Mouse (Mus musculus) midbrain, postnatal 0 days (tissue): Measurements from ENCODE around the gene Tmprss11a. TPM values are rescaled to one million over a fixed set of nuclear protein-coding genes. Genes with fewer than 3 reads are reported as not detected.

Experiments used
- ATAC-seq: fragments of 200-750 bp; cut with Nextera tagmentation; 2 replicates; pipeline ENCODE4 v1.8.0; 2017; ENCODE audit warnings: moderate number of reproducible peaks, mild to moderate bottlenecking, moderate TSS enrichment, moderate library complexity; ENCODE audit not compliant: low FRiP score
- DNase-seq: peaks from one replicate; pipeline ENCODE4 v3.0.0-alpha.2; 2015; ENCODE audit warnings: low spot score
- H3K27ac ChIP-seq: fragments of 300-500 bp; sonication (generic); 2 replicates; pipeline ENCODE4 v1.5.1; 2014; ENCODE audit warnings: low read depth, mild to moderate bottlenecking, low read length, mixed read lengths
- H3K27me3 ChIP-seq: fragments of 300-500 bp; sonication (generic); 2 replicates; pipeline ENCODE4 v1.6.1; 2014; ENCODE audit warnings: low read length, control low read depth, mixed read lengths; ENCODE audit not compliant: insufficient read depth
- H3K36me3 ChIP-seq: fragments of 300-500 bp; sonication (generic); 2 replicates; pipeline ENCODE4 v1.6.1; 2014; ENCODE audit warnings: low read length, control low read depth, mixed read lengths; ENCODE audit not compliant: insufficient read depth
- H3K4me1 ChIP-seq: fragments of 300-500 bp; sonication (generic); 2 replicates; pipeline ENCODE4 v1.6.1; 2014; ENCODE audit warnings: mild to moderate bottlenecking, control low read depth, antibody characterized with exemption, low read length, mixed read lengths; ENCODE audit not compliant: insufficient read depth
- H3K4me2 ChIP-seq: fragments of 300-500 bp; sonication (generic); 2 replicates; pipeline ENCODE4 v1.6.1; 2014; ENCODE audit warnings: low read depth, mild to moderate bottlenecking, low read length, mixed read lengths; ENCODE audit not compliant: poor library complexity, severe bottlenecking
- H3K4me3 ChIP-seq: fragments of 300-500 bp; sonication (generic); 2 replicates; pipeline ENCODE4 v1.5.1; 2014; ENCODE audit warnings: low read depth, mild to moderate bottlenecking, low read length, moderate library complexity
- H3K9ac ChIP-seq: fragments of 300-500 bp; sonication (generic); replicated peaks from 2 replicates; pipeline ENCODE4 v1.6.1; 2014; ENCODE audit warnings: mild to moderate bottlenecking, low read length, moderate library complexity, mixed read lengths; ENCODE audit not compliant: poor library complexity, severe bottlenecking
- H3K9me3 ChIP-seq: fragments of 300-500 bp; sonication (generic); 2 replicates; pipeline ENCODE4 v1.6.1; 2016; ENCODE audit warnings: low read length, control low read depth
- CTCF ChIP-seq: IDR thresholded peaks from 2 replicates; pipeline ENCODE4 v1.5.1; 2016; ENCODE audit warnings: antibody characterized with exemption, mild to moderate bottlenecking
- WGBS: fragments of 180-500 bp; shearing (Covaris S2); extraction: QIAGEN DNeasy Blood & Tissue Kit; methylation state at CpG from one replicate; pipeline ENCODE4 v1.1.7; 2014; 5-methylcytosine and 5-hydroxymethylcytosine counted together
- polyA plus RNA-seq: library from polyadenylated mRNA; unstranded; fragments of >200 nt; fragmentation: Nextera tagmentation; extraction: Ambion mirVana; gene quantifications from 2 replicates; pipeline ENCODE4 v1.2.1, GENCODE M21; 2015
- total RNA-seq: library from RNA; depleted of rRNA; stranded (reverse); fragments of >200 nt; gene quantifications from 2 replicates; pipeline ENCODE4 v1.2.3, GENCODE M21; 2014; rRNA removed

The Tmprss11a gene
- total and polyA plus RNA-seq, 2 experiments from 2014 or later = not detected

DNA sequence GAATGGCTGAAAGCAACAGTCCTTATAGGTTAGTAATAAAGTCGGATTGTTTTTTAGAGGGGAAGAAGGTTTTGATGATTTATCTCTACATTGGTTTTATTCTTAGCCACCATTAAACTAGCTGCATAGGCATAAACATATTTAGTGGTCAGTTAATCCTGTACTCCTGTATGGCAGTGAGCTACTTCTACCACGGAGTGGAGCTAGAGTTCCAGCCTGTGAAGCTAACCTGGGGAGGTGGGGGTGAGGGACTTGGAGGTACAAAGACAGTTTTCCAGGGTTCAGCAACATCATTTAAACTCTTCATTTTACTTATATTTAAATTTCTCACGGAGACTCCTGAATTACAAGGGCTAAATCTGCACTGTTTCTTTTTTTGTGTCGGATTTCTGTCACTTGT lies 49.3 kb downstream of the Tmprss11a start:
- H3K27ac ChIP-seq = no peak overlapping the region
- H3K4me2 ChIP-seq = no peak overlapping the region
- TF ChIP-seq CTCF = peak; percentile 63
- WGBS = 19% methylated on average over 4 of the region's 4 CpGs
- H3K4me1 ChIP-seq = no peaks in the 10 kb centered on the region
- no peaks in the 10 kb centered on the region for H3K27me3 ChIP-seq
- no peaks in the 10 kb centered on the region for H3K36me3 ChIP-seq
- H3K4me3 ChIP-seq = no peak overlapping the region
- DNase-seq (peak; percentile 9), ATAC-seq (no peak)
- H3K9me3 ChIP-seq = no peaks in the 10 kb centered on the region
- no peak overlapping the region for H3K9ac ChIP-seq

DNA sequence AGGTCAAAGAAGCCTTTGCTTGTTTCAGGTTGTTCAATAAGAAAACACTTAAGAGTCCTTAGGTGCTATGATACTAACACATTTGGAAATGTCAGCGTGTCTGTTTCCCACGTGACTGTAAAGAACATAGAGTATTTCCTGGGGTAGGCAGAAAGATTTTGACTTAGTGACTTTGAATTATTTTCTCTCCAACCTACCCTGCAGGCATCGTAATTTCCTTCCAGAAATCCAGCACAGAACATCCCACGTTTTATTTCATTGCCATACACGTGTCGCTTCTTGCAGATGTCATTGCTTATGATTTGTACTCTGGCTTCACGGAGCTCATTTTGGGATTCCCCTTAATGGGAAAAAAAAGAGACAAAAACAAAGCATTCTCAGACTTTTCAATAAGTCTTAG lies 54.5 kb downstream of the Tmprss11a start:
- ATAC-seq (no peak), DNase-seq (no peak)
- Histone ChIP-seq H3K9ac (no peak overlapping the region), H3K27ac (no peak overlapping the region), H3K9me3 (no peaks in the 10 kb centered on the region), H3K4me3 (no peak overlapping the region), H3K4me2 (no peak overlapping the region), H3K4me1 (no peaks in the 10 kb centered on the region), H3K27me3 (no peaks in the 10 kb centered on the region), H3K36me3 (no peaks in the 10 kb centered on the region)
- 81% methylated on average over 7 of the region's 7 CpGs for WGBS
- TF ChIP-seq CTCF = no peak

DNA sequence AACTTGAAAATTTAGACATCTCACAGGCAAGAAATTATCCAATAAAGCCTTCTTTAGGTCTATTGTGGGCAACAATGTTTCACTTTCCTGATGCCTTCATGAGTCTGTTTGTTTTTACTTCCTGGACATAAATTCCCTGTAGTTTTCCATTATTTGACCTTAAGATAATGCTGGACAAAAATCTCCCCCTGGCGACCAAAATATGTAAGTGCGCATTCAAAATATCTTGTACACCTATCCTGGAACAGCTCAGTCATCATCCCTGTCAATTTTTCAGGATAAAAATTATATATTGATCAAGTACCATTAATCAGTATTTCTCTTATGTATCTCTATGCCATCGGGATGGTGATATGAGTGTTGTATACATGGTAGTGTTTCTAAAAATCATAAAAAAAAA lies 58.0 kb downstream of the Tmprss11a start:
- H3K4me3 ChIP-seq = no peak overlapping the region
- H3K27me3 ChIP-seq = no peaks in the 10 kb centered on the region
- no peak overlapping the region for H3K4me2 ChIP-seq
- peak; percentile 72 for TF ChIP-seq CTCF
- H3K9me3 ChIP-seq = no peaks in the 10 kb centered on the region
- DNase-seq (peak; percentile 17), ATAC-seq (no peak)
- H3K4me1 ChIP-seq = no peaks in the 10 kb centered on the region
- H3K9ac ChIP-seq = no peak overlapping the region
- H3K36me3 ChIP-seq = no peaks in the 10 kb centered on the region
- H3K27ac ChIP-seq = no peak overlapping the region
- WGBS = 36% methylated on average over 3 of the region's 3 CpGs

DNA sequence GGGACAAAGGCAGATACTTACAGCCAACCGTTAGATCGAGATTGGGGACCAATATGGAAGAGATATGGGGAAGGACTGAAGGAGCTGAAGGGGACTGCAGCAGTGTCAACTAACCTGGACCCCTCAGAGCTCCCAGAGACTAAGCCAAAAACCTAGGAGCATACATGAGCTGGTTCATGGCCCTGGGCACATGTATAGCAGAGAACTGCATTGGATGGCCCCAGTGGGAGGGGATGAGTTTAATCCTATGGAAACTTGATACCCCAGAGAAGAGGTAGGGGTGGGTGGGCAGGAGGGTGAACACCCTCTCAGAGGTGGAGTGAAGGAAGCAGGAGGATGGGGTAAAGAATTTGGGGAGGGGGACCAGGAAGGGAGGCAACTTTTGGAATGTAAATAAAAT lies 60.8 kb downstream of the Tmprss11a start:
- H3K4me2 ChIP-seq = no peak overlapping the region
- H3K27me3 ChIP-seq = no peaks in the 10 kb centered on the region
- DNase-seq (no peak), ATAC-seq (no peak)
- TF ChIP-seq CTCF = no peak
- H3K9ac ChIP-seq = no peak overlapping the region
- H3K9me3 ChIP-seq = no peaks in the 10 kb centered on the region
- no peak overlapping the region for H3K27ac ChIP-seq
- H3K4me1 ChIP-seq = no peaks in the 10 kb centered on the region
- no peak overlapping the region for H3K4me3 ChIP-seq
- H3K36me3 ChIP-seq = no peaks in the 10 kb centered on the region
- 82% methylated on average over 2 of the region's 2 CpGs for WGBS

DNA sequence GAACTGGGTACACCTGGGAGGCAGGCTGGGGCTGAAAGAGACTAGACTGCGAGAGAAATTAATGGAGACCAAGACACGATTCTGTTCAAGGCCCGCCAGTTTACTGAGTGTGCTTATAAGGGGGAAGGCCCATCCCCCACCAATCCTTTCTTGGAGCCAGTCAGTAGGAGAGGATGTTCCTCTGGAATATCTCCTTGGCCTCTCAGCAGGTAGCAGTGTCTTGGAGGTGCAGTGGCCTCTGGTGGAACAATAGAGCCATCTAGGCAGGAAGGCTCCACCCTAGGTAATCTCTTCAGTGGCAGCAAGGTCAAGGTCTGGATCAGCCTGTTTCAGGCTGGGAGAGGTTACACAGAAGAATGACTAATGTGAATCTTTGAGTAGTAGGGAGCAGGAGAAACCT lies 61.6 kb downstream of the Tmprss11a start:
- Histone ChIP-seq H3K9me3 (no peaks in the 10 kb centered on the region), H3K4me2 (no peak overlapping the region), H3K27ac (no peak overlapping the region), H3K36me3 (no peaks in the 10 kb centered on the region), H3K27me3 (no peaks in the 10 kb centered on the region), H3K9ac (no peak overlapping the region), H3K4me1 (no peaks in the 10 kb centered on the region), H3K4me3 (no peak overlapping the region)
- no peak for TF ChIP-seq CTCF
- no peak for ATAC-seq
- 84% methylated on average over 3 of the region's 3 CpGs for WGBS
- DNase-seq = no peak

DNA sequence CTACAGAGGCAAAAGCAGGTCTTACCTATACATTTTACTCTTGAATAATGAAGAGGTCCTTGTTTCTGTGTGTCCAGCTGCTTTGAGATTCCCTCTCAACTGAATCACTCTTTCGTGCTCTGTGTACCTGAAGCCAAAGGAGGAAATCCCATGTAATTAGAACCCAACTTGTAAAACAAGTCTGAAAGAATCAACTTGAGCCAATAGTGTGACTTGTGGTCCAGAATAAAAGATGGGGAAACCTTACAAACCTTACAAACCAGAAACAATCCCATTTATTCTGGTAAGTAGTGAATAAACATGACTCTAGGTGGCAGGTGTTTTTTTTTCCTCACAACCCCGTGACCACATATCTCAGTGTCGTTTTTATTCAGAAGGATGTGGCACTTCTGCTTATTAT lies 95.5 kb downstream of the Tmprss11a start, which contains the start of gene Tmprss11d:
Tmprss11d (minus strand) TSS at position 101 of the 400 bp plus-strand sequence.
- Histone ChIP-seq H3K9ac (no peak within 1 kb of the TSS), H3K4me3 (no peak within 1 kb of the TSS), H3K27ac (no peak within 1 kb of the TSS), H3K4me1 (no peaks in the 10 kb centered on the region), H3K9me3 (no peaks in the 10 kb centered on the region), H3K36me3 (no peaks in the 10 kb centered on the region), H3K4me2 (no peak within 1 kb of the TSS), H3K27me3 (no peaks in the 10 kb centered on the region)
- ATAC-seq (no peak), DNase-seq (no peak)
- TF ChIP-seq CTCF = no peak
- 66% methylated on average over 3 of the region's 3 CpGs for WGBS

Other genes with a start within 250 kb of the Tmprss11a start
- gene Tmprss11c, start 179.7 kb downstream of the Tmprss11a start, total RNA-seq = not detected in 2 replicates
- gene Tmprss11c, start 179.7 kb downstream of the Tmprss11a start, polyA plus RNA-seq = not detected in 2 replicates
- gene Tmprss11d, start 95.6 kb downstream of the Tmprss11a start, total RNA-seq = 0.22 TPM in 1 of 2 replicates, not detected in the other
- not detected in 2 replicates for gene Tmprss11d, start 95.6 kb downstream of the Tmprss11a start, polyA plus RNA-seq
- not detected in 2 replicates for gene Tmprss11g, start 49.6 kb upstream of the Tmprss11a start, total RNA-seq
- not detected in 2 replicates for gene Tmprss11g, start 49.6 kb upstream of the Tmprss11a start, polyA plus RNA-seq
- not detected in 2 replicates for gene Tmprss11f, start 163.4 kb upstream of the Tmprss11a start, total RNA-seq
- not detected in 2 replicates for gene Tmprss11f, start 163.4 kb upstream of the Tmprss11a start, polyA plus RNA-seq
- not detected in 2 replicates for gene Tmprss11b, start 207.4 kb upstream of the Tmprss11a start, total RNA-seq
- gene Tmprss11b, start 207.4 kb upstream of the Tmprss11a start, polyA plus RNA-seq = not detected in 2 replicates